Mouse (Mus musculus): Measurements from ENCODE around the gene Thbs1. TPM values are rescaled to one million over a fixed set of nuclear protein-coding genes. Genes with fewer than 3 reads are reported as not detected.

Gene Thbs1
- under 1 TPM in 2 of 3 experiments, not detected in 1; 0.16 to 0.28 TPM for polyA plus RNA-seq (2017; shearing (Covaris generic))

DNA sequence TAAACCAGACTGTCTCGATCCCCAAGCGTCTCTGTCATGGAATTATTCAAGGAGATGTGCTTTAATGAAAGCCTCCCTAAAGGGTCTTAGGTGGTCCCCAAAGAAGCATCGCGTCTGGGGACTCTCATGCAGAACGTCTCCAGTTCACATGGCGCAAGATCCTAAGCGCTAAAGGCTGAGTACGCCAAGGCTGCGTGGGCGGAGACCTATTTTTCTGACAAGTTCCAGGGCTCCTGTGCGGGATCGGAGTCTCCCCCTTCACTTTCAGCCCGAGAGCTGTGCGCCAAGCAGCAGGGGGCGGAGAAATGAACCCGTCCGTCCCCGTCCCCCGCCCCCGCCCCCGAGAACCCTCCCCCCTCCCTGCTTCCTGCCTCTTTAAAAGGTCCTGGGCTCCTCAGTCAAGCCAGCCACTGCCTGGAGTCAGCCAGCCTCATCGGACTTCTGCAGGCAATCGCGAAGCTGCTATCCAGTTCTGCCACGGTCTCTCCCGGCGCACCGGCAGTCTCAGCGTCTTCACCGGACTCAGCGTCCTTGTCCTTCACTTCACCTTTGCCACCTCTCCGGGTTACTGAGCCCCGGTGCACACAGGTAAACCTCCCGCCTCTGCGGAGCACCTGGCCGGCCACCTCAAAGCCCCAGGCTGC is at the start of gene Thbs1:
TSS of gene Thbs1 (plus strand) at position 389 of the 644 bp plus-strand sequence.
- ATAC-seq: no peak

DNA sequence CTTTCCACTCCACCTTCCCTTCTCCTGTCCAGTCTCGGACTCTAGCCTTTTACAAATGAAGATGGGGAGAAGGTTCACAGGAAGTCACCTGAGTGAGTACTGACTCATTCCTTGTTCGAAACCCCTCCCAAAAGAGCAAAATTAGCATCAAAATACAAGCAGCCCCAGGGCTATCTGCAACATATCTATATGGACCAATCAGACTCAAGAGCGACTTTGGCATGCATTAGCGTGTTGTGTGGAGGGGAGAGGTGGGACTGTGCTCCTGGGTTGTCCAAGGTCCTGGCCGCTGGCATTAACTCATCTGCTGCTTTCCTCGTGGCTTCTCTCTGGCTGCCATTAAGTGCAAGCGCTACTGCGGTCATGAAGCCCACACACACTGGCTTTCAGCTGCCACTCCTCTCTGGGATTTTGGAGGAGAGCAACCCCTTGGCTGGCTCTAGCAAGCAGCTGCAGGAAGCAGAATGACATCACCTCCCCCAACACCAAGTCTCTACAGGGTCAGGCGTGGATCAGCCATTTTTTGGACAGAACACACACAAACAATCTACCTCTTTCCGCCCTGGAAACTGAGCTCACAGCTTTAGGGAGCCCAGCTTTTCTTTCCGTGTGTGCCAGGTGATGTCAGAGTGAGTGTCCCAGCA is 47.4 kb upstream of the Thbs1 start:
- ATAC-seq: no peak

DNA sequence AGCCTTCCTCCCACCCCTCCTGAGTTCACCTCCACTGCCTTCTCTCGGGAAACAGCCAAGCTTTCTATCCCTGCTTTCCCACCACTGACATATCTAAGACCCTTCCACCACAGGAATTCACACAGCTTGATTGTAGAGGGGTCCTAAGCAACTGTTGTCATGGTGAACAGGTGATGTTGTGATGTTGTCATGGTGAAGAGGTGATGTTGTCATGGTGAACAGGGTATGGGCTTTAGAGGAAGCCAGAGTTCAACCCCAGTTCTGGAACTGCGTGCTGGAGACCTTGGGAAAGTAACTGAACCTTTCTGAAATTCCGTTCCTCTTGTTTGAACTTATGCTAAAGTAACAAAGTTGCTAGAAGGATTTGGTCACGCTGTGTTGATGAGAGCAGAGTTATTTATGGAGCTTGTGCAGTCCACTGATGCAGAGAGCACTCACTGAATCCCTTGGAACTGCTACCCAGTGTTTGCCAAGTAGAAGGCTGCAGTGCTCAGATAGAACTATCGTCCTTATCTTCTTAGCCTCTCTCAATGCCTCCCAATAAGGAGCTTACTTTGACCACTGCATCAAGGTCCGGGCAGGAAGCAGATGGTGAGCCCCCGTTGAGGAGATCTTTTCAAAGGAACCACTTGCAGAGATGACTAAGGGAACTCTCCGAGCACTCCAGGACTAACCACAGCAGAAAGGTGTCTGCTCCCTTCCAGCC is 45.5 kb upstream of the Thbs1 start:
- ATAC-seq: no peak

DNA sequence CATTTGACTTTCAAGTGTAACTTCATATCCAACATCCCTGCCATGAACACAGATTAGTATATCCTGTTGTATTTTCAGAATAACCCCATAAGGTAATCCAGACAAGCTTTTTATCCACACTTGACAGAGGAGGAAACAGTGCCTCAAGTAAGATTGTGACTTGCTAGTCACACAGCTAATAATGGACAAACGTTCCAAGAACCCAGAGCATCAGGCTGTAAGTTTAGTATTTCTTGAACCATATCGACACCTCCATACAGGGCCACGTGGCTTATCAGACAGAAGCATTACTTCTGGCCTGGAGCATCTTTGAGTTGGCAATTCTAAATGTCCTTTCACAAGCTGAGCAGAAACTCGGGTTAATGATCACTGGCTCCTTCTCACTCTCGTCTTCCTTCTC is 41.7 kb upstream of the Thbs1 start:
- no peak for ATAC-seq

DNA sequence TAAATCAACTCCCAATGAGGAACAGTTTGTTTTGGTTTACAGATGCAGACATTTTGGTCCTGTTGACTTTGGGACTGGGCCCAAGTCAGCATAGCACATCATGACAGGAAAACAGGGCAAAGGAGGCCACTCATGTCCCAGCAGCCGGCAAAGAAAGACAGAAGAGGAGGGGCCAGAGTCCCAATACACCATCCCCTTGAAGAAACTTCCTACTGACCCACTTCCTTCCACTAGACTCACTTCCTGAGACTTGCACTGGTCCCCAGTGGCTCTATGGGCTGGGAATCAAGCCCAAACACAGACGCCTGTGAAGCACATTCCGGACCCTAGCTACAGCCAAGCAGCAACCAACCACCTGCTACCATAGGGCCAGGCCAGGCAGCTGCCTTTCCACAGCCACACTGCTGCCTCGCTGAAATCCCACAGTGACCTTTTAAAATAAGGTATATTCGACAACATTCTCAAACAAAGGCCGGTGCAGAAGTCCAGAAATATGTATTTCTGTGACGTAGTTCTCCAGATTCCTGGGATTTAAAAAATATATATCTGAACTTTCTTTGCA is 38.8 kb upstream of the Thbs1 start:
- no peak for ATAC-seq

DNA sequence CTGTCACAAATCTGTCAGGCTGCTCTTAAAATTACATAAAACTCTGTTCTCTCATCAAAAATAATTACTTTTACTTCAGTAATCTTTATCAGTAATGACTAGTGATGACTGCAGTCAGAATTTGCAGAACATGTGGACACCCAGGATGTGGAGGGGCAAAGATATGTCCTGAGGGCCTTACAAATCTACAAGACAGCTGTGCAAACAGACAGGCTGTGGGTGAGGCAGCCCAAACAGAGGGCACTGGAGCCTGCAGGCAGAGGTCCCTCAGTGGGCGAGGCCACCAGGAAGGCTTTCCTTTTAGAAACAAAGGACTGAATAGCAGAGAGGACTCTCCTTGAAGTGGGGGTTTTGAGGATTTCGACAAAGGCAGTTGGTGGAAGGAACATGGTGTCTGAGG is 37.6 kb upstream of the Thbs1 start:
- ATAC-seq: no peak

DNA sequence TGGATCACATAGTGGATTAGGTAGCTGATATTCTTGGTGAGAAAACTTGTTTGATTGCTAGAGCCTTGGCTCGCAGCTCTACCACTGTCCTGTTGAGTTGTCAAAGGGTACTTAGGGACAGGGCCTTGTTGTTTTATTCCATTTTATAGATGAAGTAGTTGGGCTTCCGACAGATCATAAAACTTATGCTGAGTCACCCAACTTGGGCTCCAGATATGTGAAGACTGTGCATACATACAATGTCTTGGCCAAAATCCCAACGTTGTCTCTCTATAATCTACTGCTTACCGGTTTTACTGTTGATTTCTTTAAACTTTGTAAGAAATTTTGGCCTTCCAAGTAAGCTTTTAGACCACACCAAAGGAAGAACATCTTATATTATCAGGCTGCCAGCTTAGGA is 36.5 kb upstream of the Thbs1 start:
- ATAC-seq: no peak

DNA sequence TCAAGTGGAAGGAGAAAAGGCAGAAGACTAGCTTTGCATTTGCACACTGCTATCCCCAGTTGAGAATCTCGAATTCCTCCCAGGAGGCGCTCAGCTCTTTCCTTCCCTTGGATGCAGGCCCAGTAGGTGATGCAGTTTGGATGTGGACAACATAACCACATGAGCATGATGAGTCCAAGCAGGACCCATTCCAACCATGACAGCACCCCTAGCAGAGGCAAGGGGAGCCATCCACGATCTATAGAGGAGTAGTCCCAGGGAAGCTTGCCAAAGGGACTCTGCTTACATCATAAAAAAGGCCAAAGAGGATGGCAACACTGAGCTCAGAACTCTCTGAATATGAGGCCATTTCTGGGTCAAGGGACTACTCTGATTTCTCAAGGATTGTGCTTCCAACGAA is 32.5 kb upstream of the Thbs1 start:
- ATAC-seq: no peak

DNA sequence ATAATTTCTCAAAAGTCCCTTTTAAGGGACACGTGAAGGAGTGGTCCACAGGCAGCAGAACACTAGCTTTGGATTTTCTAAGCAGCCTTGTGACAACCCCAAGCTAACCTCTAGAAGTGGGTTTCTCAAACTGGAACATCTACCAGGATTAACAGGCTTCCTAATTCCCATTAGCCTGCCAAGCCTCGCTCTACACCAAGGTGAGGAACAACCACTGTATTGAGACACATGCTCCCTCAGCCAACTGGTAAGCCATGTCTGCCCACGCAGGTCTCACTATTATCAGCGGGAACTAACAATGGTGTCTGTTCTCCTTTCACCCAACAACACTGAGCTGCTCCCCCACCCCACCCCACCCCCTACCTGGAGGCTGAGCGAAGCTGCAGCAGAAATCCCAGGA is 30.1 kb upstream of the Thbs1 start:
- ATAC-seq: no peak

DNA sequence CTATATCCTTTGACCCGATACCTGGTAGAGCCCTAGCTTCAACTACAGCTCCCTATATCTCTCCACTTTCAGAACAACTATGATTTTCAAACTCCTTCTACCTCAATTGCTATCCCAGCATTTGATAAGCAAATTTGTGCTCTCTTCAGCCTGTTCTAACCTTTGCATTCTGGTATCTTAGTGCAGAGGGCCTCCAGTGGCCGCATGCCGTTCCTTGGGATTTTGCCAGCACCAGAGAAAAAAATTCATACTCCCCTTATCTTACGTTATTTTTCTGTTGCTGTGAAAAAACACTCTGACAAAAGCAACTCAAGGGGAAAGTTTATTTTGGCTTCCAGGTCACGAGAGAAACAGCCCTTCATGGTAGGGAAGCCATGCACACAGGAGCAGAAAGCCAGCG is 28.0 kb upstream of the Thbs1 start:
- no peak for ATAC-seq

DNA sequence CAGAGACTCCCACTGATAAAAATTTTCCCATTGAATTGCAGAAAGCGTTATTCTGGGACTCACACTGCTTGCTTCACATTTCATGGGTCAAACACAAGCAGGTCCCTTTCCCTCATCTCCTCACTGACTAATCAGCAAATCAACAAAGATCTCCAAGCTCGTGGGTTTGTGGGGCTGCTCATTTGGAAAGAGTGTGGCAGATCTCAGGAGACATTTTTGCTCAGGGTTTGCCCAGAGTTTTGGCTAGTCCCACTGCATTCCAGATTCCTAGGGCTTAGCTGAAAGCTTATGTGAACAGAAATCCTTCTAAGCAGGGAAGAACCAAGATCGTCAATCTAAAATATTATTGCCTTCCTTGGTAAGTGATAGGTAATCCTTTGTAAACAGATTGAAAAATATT is 27.0 kb upstream of the Thbs1 start:
- no peak for ATAC-seq

DNA sequence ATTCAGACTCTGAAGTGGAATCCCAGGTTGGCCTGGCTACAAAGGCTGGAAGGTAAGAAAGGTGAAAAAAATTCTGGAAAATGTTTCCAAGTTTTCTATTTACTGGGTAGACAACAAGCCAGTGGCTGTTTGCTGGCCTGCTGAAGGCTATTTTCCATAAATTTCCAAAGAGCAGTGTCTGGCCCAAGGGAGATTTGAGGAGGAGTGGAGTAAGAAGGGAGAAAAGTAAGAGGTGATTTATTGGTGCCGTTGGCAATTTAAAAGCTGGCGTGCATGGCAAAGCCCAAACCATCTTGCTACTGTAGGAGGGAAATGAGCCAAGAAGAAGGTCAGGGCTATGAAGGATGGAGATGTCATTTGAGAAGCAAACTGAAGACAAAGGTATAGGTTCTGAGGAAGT is 26.0 kb upstream of the Thbs1 start:
- no peak for ATAC-seq

DNA sequence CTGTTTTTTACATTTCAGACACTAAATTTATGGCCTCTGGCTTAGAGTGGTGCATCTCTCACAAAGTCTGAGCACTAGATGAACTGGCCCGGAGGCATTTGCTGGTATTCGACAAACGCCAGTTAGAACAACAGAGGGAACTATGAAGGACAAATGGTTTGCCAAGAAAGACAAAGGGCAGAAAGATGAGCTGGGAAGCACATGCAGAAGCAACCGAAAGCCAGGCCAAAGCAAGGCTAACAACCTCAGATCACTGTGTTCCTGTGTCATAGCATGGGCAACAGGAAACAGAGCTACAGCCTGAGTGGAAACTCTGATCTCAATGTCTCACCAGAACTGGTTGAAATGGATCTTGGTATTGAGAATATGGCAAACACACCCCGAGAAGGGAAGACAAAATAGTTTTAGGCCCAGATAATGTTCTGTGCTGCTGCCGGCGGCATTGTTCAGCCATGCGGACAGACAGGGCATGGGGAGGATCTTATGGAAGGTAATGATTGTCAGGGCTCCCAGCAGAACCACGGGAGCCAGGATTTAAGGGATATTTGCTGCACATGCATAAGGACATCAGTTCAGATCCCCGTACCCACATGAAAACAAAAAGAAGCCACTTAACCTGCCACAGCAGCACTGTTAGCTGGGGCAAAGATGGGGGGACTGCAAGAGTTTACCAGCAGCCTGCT is 24.5 kb upstream of the Thbs1 start:
- ATAC-seq: no peak

DNA sequence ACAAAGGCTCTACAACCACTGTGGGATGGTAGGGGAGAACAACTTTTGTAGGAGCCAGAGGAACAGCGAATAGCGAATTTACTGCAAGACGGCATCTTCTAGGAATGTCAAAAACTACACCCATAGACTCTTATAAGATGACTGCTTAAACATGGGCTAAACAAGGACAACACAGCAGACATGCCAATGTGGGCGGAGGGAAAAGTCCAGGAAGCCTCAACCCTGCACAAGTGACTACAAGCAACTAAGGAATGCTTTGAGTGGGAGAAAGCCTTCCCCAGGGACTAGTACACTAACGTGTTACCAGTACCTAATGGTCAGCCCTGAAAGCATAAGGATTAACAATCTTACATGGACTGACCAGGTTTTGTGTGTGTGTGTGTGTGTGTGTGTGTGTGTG is 20.4 kb upstream of the Thbs1 start:
- ATAC-seq: no peak

DNA sequence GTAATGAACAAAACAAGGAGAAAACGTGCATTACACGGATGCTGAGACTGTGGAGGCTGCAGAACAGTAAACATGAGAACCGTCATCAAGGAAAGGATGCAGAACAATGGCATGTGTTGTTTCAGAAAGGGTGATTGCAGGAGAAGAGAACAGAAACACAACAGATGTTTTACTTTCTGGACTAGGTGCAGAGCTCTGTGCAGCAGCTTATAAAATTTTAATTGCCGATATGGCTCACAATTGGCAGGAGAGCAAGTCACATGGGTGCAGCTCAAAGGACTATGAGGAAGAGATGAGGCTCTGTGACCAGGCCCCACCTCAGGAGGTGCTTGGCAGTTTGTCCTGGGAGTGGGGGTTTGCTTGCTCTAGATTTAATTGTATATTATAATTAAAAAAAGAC is 12.6 kb upstream of the Thbs1 start:
- ATAC-seq: no peak

DNA sequence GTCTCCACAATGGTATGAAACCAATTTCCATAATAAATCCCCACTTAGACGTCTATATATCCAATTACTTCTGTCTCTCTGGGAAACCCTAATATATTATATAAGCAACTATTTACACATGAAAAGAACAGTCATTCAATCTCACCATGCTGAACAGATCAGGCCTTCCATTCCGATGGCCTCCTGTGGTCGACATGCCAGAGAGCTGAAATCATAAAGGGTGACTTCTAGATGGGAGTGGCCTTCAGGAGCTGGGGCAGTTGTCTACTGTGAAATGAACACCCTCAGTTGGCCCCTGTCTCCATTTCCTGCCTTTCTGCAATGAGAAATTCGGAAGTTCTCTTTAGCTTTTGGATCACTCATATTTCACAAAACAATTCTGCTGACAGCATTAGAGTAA is 9.5 kb upstream of the Thbs1 start:
- no peak for ATAC-seq

DNA sequence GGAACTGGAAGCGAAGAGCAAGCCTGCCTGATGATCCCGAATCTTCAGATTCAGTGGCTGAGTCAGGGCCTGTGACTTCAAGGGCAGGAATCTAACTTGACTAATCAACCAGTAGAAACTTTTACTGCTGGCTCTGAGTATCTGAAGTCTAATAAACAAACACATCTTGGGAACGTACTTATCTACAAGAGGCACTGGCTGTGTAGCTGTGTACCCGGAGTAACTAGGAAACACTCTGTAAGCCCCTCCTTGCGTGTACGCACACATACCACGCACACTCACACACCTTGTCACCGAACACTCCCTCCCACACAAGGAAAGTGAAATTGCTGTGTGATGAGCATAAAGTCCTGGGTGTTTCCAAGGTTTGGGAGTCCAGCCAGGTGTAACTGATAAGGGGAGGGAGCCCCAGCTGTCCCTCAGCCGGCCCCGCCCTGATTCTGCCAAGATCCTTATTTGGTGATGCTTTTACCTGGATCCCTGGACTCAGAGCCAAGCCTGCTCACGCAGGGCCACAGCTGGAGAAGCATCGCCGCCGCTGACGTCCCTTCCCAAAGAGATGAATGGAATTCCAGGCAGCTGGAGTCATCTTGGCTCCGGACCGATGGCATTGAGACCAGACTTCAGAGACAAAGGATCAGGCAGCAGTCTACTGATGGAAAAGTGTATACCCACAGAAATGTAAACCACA is 1.3 kb upstream of the Thbs1 start:
- ATAC-seq: no peak

DNA sequence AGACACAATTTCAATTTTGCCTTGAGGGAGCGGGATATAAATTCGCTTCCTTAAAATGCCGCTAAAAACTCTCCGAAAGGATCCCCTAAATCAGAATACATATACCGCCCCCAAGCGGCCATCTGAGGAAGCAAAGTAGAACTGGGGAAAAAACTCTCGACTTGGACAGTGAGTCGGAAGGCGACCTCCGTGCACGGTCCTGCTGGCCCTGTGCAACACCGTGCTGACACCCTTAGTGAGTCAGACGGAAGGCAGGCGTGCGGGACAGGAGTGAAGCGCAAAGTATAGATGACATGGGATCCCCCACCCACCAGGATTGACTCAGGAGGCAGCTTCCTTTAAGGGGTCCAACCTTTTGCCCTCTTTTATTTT is 574 bp upstream of the Thbs1 start:
- ATAC-seq: no peak

DNA sequence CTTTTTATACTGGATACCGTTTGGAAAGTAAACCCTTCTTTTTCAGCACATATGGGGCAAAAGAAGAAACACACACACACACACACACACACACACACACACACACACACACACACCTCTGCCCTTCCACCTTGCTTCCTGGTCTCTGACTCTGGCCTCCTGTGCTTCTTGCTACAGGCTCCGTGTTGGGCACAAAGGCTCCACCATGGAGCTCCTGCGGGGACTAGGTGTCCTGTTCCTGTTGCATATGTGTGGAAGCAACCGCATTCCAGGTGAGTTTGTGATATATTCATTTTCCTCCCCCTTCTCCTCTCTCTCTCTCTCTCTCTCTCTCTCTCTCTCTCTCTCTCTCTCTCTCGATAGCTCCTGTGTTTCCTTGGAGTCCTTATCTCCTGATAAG is 762 bp downstream of the Thbs1 start:
- ATAC-seq: no peak

DNA sequence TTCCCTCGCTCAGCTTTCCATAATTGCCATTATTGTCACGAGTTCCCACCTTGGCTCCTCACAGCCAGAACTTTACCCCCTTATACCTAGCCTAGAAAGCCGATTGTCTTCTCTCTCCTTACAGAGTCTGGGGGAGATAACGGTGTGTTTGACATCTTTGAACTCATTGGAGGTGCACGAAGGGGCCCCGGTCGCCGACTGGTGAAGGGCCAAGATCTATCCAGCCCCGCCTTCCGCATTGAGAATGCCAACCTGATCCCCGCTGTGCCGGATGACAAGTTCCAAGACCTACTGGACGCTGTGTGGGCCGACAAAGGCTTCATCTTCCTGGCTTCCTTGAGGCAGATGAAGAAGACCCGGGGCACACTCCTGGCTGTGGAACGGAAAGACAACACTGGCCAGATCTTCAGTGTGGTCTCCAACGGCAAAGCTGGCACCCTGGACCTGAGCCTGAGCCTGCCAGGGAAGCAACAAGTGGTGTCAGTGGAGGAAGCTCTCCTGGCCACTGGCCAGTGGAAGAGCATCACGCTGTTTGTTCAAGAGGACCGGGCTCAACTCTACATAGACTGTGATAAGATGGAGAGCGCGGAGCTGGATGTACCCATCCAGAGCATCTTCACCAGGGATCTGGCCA is 1.3 kb downstream of the Thbs1 start:
- no peak for ATAC-seq

DNA sequence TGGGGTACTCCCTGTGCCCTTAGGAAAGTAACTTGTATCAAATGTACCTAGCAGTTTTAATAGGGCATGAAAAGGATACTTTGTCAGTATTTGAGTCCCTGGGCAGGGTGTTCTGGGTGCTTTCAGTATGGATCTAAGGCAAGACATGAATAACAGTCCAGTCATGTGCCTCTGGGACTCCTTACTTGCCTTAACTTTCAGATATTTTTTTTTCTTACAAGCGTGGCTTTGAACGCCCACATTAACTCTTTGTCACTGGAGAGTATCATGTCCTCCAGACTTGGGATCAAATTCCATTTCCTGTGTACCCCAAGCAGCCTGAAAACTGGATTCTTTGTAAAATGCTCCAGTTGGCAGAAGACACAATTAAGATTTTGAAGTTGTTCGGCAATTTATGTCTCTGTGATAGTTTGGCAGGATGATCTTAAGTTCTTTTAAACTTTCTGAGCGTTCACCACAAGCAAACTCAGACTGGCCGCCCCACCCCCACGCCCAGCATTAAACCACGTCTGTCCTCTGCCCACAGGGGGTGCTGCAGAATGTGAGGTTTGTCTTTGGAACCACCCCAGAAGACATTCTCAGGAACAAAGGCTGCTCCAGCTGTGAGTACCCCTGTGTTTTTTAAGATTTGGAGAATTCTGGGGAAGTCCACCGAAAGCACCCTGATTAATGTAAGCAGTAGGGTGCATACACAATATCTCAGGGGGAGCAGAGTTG is 2.3 kb downstream of the Thbs1 start:
- no peak for ATAC-seq

DNA sequence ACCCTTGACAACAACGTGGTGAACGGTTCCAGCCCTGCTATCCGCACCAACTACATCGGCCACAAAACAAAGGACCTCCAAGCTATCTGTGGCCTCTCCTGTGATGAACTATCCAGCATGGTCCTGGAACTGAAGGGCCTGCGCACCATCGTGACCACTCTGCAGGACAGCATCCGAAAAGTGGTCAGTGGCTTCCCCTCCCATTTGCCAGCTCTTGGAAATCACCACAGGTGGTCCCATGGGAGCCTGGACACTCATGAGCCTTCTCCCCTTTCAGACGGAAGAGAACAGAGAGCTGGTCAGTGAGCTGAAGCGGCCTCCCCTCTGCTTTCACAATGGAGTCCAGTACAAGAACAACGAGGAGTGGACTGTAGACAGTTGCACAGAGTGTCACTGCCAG is 3.0 kb downstream of the Thbs1 start:
- ATAC-seq: no peak
